Mouse (Mus musculus) megakaryocyte progenitor cell, adult 5-6 weeks (primary cell): ENCODE data around the gene Lmo7. TPM values are rescaled to one million over a fixed set of nuclear protein-coding genes. Genes with fewer than 3 reads are reported as not detected.

ENCODE experiments used
- ATAC-seq: replicated peaks from 2 replicates; pipeline ENCODE4 v1.8.0; 2016; ENCODE audit warnings: mild to moderate bottlenecking, moderate TSS enrichment, inconsistent platforms; ENCODE audit not compliant: poor library complexity
- total RNA-seq, 2 experiments: library from RNA; stranded (forward) in 1 of 2; stranded (reverse) in 1 of 2; fragments of 157-497, 149-512 nt in 1 of 2; fragments of 200-1000 nt in 1 of 2; gene quantifications; 2 replicates each; pipeline versions ENCODE4 v1.2.3 to v1.2.4; 2015 to 2017

The Lmo7 gene
- total RNA-seq, 2 experiments from 2014 or later, result 0.44 to 0.54 TPM

GRCm38 (mm10) chr14:101869661-101870060 is 139.9 kb downstream of the Lmo7 start:
- ATAC-seq, result no peak

GRCm38 (mm10) chr14:101870171-101870902 is 140.6 kb downstream of the Lmo7 start:
- no peak for ATAC-seq

- ATAC-seq, result no peak
Observed at GRCm38 (mm10) chr14:101872846-101873245, 143.1 kb downstream of the Lmo7 start.

GRCm38 (mm10) chr14:101878346-101879049 is 148.7 kb downstream of the Lmo7 start:
- no peak for ATAC-seq

- ATAC-seq, result peak; percentile 29
Observed at GRCm38 (mm10) chr14:101879050-101879694, 149.4 kb downstream of the Lmo7 start.

GRCm38 (mm10) chr14:101882966-101883365 is 153.2 kb downstream of the Lmo7 start:
- peak; percentile 84 for ATAC-seq

GRCm38 (mm10) chr14:101883787-101884186 is 154.0 kb downstream of the Lmo7 start:
- ATAC-seq, result no peak

GRCm38 (mm10) chr14:101886320-101886719 is 156.6 kb downstream of the Lmo7 start:
- no peak for ATAC-seq

- no peak for ATAC-seq
Observed at GRCm38 (mm10) chr14:101891903-101892448, 162.2 kb downstream of the Lmo7 start.

GRCm38 (mm10) chr14:101892496-101892895 is 162.7 kb downstream of the Lmo7 start:
- no peak for ATAC-seq

- no peak for ATAC-seq
Observed at GRCm38 (mm10) chr14:101893215-101893614, 163.5 kb downstream of the Lmo7 start.

- no peak for ATAC-seq
Observed at GRCm38 (mm10) chr14:101898250-101898649, 168.5 kb downstream of the Lmo7 start.

GRCm38 (mm10) chr14:101901496-101901895 is 171.7 kb downstream of the Lmo7 start:
- no peak for ATAC-seq

- no peak for ATAC-seq
Observed at GRCm38 (mm10) chr14:101901976-101902375, 172.2 kb downstream of the Lmo7 start.

- no peak for ATAC-seq
Observed at GRCm38 (mm10) chr14:101903722-101904121, 174.0 kb downstream of the Lmo7 start.

- no peak for ATAC-seq
Observed at GRCm38 (mm10) chr14:101911983-101912382, 182.2 kb downstream of the Lmo7 start.

- ATAC-seq, result no peak
Observed at GRCm38 (mm10) chr14:101912392-101912791, 182.6 kb downstream of the Lmo7 start.

GRCm38 (mm10) chr14:101914321-101914720 is 184.6 kb downstream of the Lmo7 start:
- no peak for ATAC-seq

- ATAC-seq, result no peak
Observed at GRCm38 (mm10) chr14:101915867-101916266, 186.1 kb downstream of the Lmo7 start.

- no peak for ATAC-seq
Observed at GRCm38 (mm10) chr14:101918471-101918870, 188.7 kb downstream of the Lmo7 start.

- ATAC-seq, result no peak
Observed at GRCm38 (mm10) chr14:101927646-101928244, 198.0 kb downstream of the Lmo7 start.
